Mouse (Mus musculus) frontal cortex, adult (tissue): ENCODE measurements around the gene Tmem236.

ENCODE experiments used
- ATAC-seq: cut with Nextera tagmentation; 2 replicates; pipeline ENCODE4 v1.9.2; 2017; ENCODE audit warnings: mild to moderate bottlenecking, moderate library complexity, mixed read lengths; ENCODE audit not compliant: low TSS enrichment

Tmem236 gene

GRCm38 (mm10) chr2:14174334-14174733 is at the start of gene Tmem236:
TSS of gene Tmem236 (plus strand) at chr2:14174523.
- ATAC-seq: no peak

- no peak for ATAC-seq
These were observed 47.9 kb upstream of the Tmem236 start for GRCm38 (mm10) chr2:14126387-14126786.

GRCm38 (mm10) chr2:14127629-14128028 is 46.7 kb upstream of the Tmem236 start:
- no peak for ATAC-seq

GRCm38 (mm10) chr2:14130641-14131339 is 43.5 kb upstream of the Tmem236 start:
- ATAC-seq: no peak; the same call in 1 of the 2 replicates

- ATAC-seq: peak; percentile 73
These were observed 41.6 kb upstream of the Tmem236 start for GRCm38 (mm10) chr2:14132468-14133326.

- 0 out of 2 replicates have a peak, but pooled peaks have one; percentile 33 for ATAC-seq
These were observed 37.4 kb upstream of the Tmem236 start for GRCm38 (mm10) chr2:14136906-14137305.

GRCm38 (mm10) chr2:14139590-14139989 is 34.7 kb upstream of the Tmem236 start:
- ATAC-seq: no peak

GRCm38 (mm10) chr2:14140044-14140443 is 34.3 kb upstream of the Tmem236 start:
- no peak for ATAC-seq

GRCm38 (mm10) chr2:14145311-14145710 is 29.0 kb upstream of the Tmem236 start:
- no peak for ATAC-seq

GRCm38 (mm10) chr2:14146913-14147312 is 27.4 kb upstream of the Tmem236 start:
- ATAC-seq: peak; percentile 77

- ATAC-seq: no peak
These were observed 23.5 kb upstream of the Tmem236 start for GRCm38 (mm10) chr2:14150829-14151228.

- ATAC-seq: no peak
These were observed 22.5 kb upstream of the Tmem236 start for GRCm38 (mm10) chr2:14151854-14152253.

- no peak for ATAC-seq
These were observed 15.3 kb upstream of the Tmem236 start for GRCm38 (mm10) chr2:14159047-14159446.

- peak; percentile 68; the same call in 1 of the 2 replicates for ATAC-seq
These were observed 14.6 kb upstream of the Tmem236 start for GRCm38 (mm10) chr2:14159756-14160155.

GRCm38 (mm10) chr2:14164459-14165030 is 9.8 kb upstream of the Tmem236 start:
- no peak for ATAC-seq

- no peak for ATAC-seq
These were observed 9.3 kb upstream of the Tmem236 start for GRCm38 (mm10) chr2:14165066-14165465.

- peak; percentile 65; the same call in 1 of the 2 replicates for ATAC-seq
These were observed 8.5 kb upstream of the Tmem236 start for GRCm38 (mm10) chr2:14165618-14166344.

GRCm38 (mm10) chr2:14167721-14168120 is 6.6 kb upstream of the Tmem236 start:
- ATAC-seq: no peak

GRCm38 (mm10) chr2:14176460-14177193 is 2.3 kb downstream of the Tmem236 start:
- ATAC-seq: no peak

- no peak for ATAC-seq
These were observed 10.1 kb downstream of the Tmem236 start for GRCm38 (mm10) chr2:14184375-14184774.

GRCm38 (mm10) chr2:14190684-14191083 is 16.4 kb downstream of the Tmem236 start:
- no peak for ATAC-seq
